Mouse (Mus musculus): ENCODE results near the gene Gm10100.

GRCm38 (mm10) chr10:77709831-77710230 is 16.5 kb upstream of the Gm10100 start:
- TF ChIP-seq CTCF (IDR thresholded peaks at IDR 0.05; ENCODE audit: control insufficient read depth, insufficient read depth, insufficient replicate concordance, low read depth, low read length) (no peak), POLR2A (IDR thresholded peaks at IDR 0.05; ENCODE audit: control insufficient read depth, low read depth, low read length) (no peak)

Measured in testis, adult 2 months (tissue).